Mouse (Mus musculus) heart, postnatal 0 days (tissue): ENCODE data around the gene Col4a2.

Experiments used
- CTCF ChIP-seq: IDR thresholded peaks from 2 replicates; pipeline ENCODE4 v1.5.1; 2016; ENCODE audit warnings: antibody characterized with exemption, control low read depth, low read depth
- EP300 ChIP-seq: IDR thresholded peaks from 2 replicates; pipeline ENCODE4 v1.6.1; 2016; ENCODE audit warnings: antibody characterized with exemption, low read depth

DNA sequence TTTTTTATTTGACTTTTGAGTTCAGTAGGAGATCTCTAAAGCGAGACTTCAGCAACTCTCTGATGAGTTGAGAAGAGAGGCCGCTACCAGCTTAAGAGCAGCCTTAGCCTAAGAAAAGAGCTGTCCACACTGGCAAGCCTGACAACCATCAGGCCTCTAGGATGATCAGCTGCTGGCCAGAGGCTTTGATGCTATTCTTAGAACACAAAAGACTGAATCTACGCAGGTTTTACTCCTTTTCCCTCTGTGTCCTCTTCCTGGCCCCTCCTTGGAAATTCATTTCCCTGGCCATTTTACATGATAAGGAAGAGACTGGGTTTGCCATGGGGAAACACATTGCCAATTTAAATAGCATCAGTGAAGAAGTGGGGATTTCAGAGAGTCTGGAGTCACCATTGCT lies 70.8 kb downstream of the Col4a2 start:
- TF ChIP-seq EP300 = 0 out of 2 replicates have a peak, but pooled peaks have one; percentile 60
- TF ChIP-seq CTCF = no peak
